Mouse (Mus musculus) small intestine, adult 2 months (tissue): ENCODE measurements at regions not wholly inside any gene's neighbourhood (a gene's known extent, or its start where the extent isn't known, plus 50 kb on each side); places are given as distances from the start of the nearest gene placed in this dataset.

Experiments
- H3K27ac ChIP-seq: fragments of 200-500 bp; 2 replicates; pipeline ENCODE4 v1.5.1; 2012; ENCODE audit warnings: low read depth, low read length, control low read depth, inconsistent platforms; ENCODE audit not compliant: insufficient read depth
- H3K27me3 ChIP-seq: fragments of 200-500 bp; 2 replicates; pipeline ENCODE4 v1.6.1; 2012; ENCODE audit warnings: mild to moderate bottlenecking, moderate library complexity, low read length, inconsistent platforms; ENCODE audit not compliant: control insufficient read depth, insufficient read depth
- H3K36me3 ChIP-seq: fragments of 200-500 bp; 2 replicates; pipeline ENCODE4 v1.6.1; 2012; ENCODE audit warnings: mild to moderate bottlenecking, low read length, control low read depth, inconsistent platforms; ENCODE audit not compliant: control insufficient read depth, insufficient read depth
- H3K4me1 ChIP-seq: fragments of 200-500 bp; 2 replicates; pipeline ENCODE4 v1.6.1; 2012; ENCODE audit warnings: low read length, inconsistent platforms, mixed read lengths; ENCODE audit not compliant: control insufficient read depth, insufficient read depth, insufficient read length
- H3K4me3 ChIP-seq: fragments of 200-500 bp; 2 replicates; pipeline ENCODE4 v1.5.1; 2012; ENCODE audit warnings: low read depth, mild to moderate bottlenecking, control low read depth, inconsistent platforms, low read length, moderate library complexity
- CTCF ChIP-seq: fragments of 200-500 bp; IDR thresholded peaks from 2 replicates; pipeline ENCODE4 v1.5.1; 2012; ENCODE audit warnings: low read depth, mild to moderate bottlenecking, control low read depth, inconsistent platforms, low read length, moderate library complexity, mixed read lengths; ENCODE audit not compliant: insufficient replicate concordance, insufficient read length; ENCODE audit errors: extremely low read depth
- POLR2A ChIP-seq: fragments of 200-500 bp; IDR thresholded peaks from 2 replicates; pipeline ENCODE4 v1.6.1; 2012; ENCODE audit warnings: low read depth, mild to moderate bottlenecking, control low read depth, inconsistent platforms, low read length, moderate library complexity
- WGBS: fragments of 180-500 bp; shearing (Covaris S2); methylation state at CpG from one replicate; pipeline ENCODE4 v1.1.7; 2018; 5-methylcytosine and 5-hydroxymethylcytosine counted together

- no peaks in the 10 kb centered on the region for H3K27me3 ChIP-seq
- peak overlapping the region; percentile 34; the same call in 1 of the 2 replicates for H3K27ac ChIP-seq
- no peak overlapping the region for H3K4me3 ChIP-seq
- no peaks in the 10 kb centered on the region for H3K4me1 ChIP-seq
- WGBS, result 24% methylated on average over 4 of the region's 4 CpGs
- H3K36me3 ChIP-seq, result no peaks in the 10 kb centered on the region
- TF ChIP-seq CTCF (no peak), POLR2A (no peak)
Observed at GRCm38 (mm10) chr1:73683132-73683888, 440.9 kb downstream of the Tns1 start.

GRCm38 (mm10) chr1:73681697-73682096 lies 442.6 kb downstream of the Tns1 start:
- 65% methylated on average over 1 of the region's 1 CpGs for WGBS
- H3K4me3 ChIP-seq, result no peak overlapping the region

DNA sequence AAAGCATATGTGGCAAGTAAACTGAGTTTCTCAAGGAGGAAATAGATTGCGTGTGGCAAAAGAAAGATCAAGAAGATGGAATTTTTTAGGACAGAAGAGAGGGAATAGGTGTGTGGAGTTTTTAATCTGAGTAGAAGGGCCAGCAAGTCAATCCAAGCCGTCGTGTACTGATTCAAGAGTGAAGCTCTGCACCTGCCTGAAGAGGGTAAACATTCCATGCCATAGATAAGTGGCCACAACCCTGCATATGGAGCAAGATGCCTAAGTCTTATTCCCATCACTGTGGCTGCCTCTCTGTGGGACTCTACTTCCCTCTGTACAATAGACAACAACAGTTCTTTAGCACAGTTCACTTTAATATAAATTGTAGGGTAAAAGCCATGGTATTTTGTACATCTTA lies 443.4 kb downstream of the Tns1 start:
- Histone ChIP-seq H3K4me3 (no peak overlapping the region), H3K36me3 (no peaks in the 10 kb centered on the region), H3K4me1 (no peaks in the 10 kb centered on the region), H3K27me3 (no peaks in the 10 kb centered on the region), H3K27ac (no peak overlapping the region)
- TF ChIP-seq CTCF, result no peak
- TF ChIP-seq POLR2A, result no peak
- 54% methylated on average over 3 of the region's 3 CpGs for WGBS

More at GRCm38 (mm10) chr1:73681697-73682096, 442.6 kb downstream of the Tns1 start:
- TF ChIP-seq CTCF (no peak), POLR2A (no peak)
- Histone ChIP-seq H3K36me3 (no peaks in the 10 kb centered on the region), H3K27ac (no peak overlapping the region), H3K27me3 (no peaks in the 10 kb centered on the region), H3K4me1 (no peaks in the 10 kb centered on the region)

- no peak overlapping the region for H3K27ac ChIP-seq
- H3K4me1 ChIP-seq, result no peaks in the 10 kb centered on the region
- no peaks in the 10 kb centered on the region for H3K36me3 ChIP-seq
- no peak for TF ChIP-seq CTCF
- no peak for TF ChIP-seq POLR2A
- WGBS, result 92% methylated on average over 1 of the region's 1 CpGs
- H3K27me3 ChIP-seq, result no peaks in the 10 kb centered on the region
- no peak overlapping the region for H3K4me3 ChIP-seq
Observed at GRCm38 (mm10) chr1:73673851-73674235, 450.4 kb downstream of the Tns1 start.

- Histone ChIP-seq H3K36me3 (no peaks in the 10 kb centered on the region), H3K4me3 (no peak overlapping the region), H3K27me3 (no peaks in the 10 kb centered on the region), H3K27ac (no peak overlapping the region), H3K4me1 (no peaks in the 10 kb centered on the region)
- TF ChIP-seq CTCF (no peak), POLR2A (no peak)
- WGBS, result 43% methylated on average over 4 of the region's 4 CpGs
Observed at GRCm38 (mm10) chr1:73673191-73673850, 450.9 kb downstream of the Tns1 start.

DNA sequence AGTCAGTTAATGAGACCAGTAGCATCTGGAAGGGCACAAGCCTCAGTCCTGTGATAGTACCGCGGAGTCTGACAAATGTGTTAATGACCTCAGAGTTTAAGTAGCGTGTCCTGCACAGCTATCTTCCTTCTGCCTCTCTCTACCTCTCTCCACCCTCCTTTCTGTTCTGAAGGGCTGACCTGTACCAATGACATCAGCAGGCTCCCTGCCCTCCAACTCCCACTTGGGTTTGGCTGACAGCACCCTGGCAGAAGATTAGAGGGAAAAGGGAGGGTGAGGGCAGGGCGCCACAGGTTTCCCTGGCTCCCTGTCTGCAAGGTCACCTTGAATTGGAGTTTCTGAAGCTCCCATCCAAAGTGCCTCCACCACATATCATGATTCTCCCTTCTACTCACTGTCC lies 452.0 kb downstream of the Tns1 start:
- WGBS, result 55% methylated on average over 4 of the region's 4 CpGs
- no peaks in the 10 kb centered on the region for H3K36me3 ChIP-seq
- H3K27ac ChIP-seq, result no peak overlapping the region
- H3K4me1 ChIP-seq, result no peaks in the 10 kb centered on the region
- TF ChIP-seq POLR2A (no peak), CTCF (no peak)
- no peaks in the 10 kb centered on the region for H3K27me3 ChIP-seq
- no peak overlapping the region for H3K4me3 ChIP-seq

- no peak overlapping the region for H3K27ac ChIP-seq
- WGBS, result 65% methylated on average over 2 of the region's 2 CpGs
- no peaks in the 10 kb centered on the region for H3K4me1 ChIP-seq
- H3K36me3 ChIP-seq, result no peaks in the 10 kb centered on the region
- no peaks in the 10 kb centered on the region; the same call in 1 of the 2 replicates for H3K27me3 ChIP-seq
- TF ChIP-seq CTCF (no peak), POLR2A (no peak)
- H3K4me3 ChIP-seq, result no peak overlapping the region
Observed at GRCm38 (mm10) chr1:73668691-73669090, 455.6 kb downstream of the Tns1 start.
